ENCODE assay signal across 14 mouse cellular contexts in genomic region chr9:38954124-38954416, GRCm38 (mm10). TPM values are rescaled to one million over a fixed set of nuclear protein-coding genes. Genes with fewer than 3 reads are reported as not detected.
DNase-seq lines count a peak whose midpoint lies in the region; ATAC-seq and TF ChIP-seq lines count a peak whose summit lies in the region.
"Had no signal": no experiment of that assay in that cellular context is flagged by ENCODE, and none has a peak within 500 bp of the region (broad histone marks: within the 10 kb centered on the region; RNA-seq: fewer than 3 reads in every experiment).

No protein-coding gene starts in this region.

- WGBS in midbrain, postnatal 0 days, result 91% methylated on average over 4 of the region's 4 CpGs
- 87% methylated on average over 4 of the region's 4 CpGs for WGBS in midbrain, embryonic 10.5 days

- peak; percentile 26; the same call in 1 of the 2 replicates for TF ChIP-seq CTCF in midbrain, postnatal 0 days (IDR thresholded peaks at IDR 0.05)

- intact Hi-C loops in heart, postnatal 36 days (cut with DNase I), result no loop called here

- no peak overlapping the region for H3K27ac ChIP-seq in midbrain, postnatal 0 days (ENCODE audit: low read depth, low read length)
- H3K27ac ChIP-seq in midbrain, embryonic 10.5 days (replicated peaks), result no peak overlapping the region
- H3K27ac ChIP-seq: embryonic facial prominence, embryonic 13.5 days had no signal

- H3K27me3 ChIP-seq in midbrain, postnatal 0 days (ENCODE audit: insufficient read depth, low read length), result no peaks in the 10 kb centered on the region
- H3K27me3 ChIP-seq in midbrain, embryonic 10.5 days (ENCODE audit: low read depth, poor library complexity, severe bottlenecking), result no peaks in the 10 kb centered on the region
- H3K27me3 ChIP-seq: embryonic facial prominence, embryonic 13.5 days had no signal

- no peak for ATAC-seq in midbrain, postnatal 0 days (ENCODE audit: low FRiP score)

- H3K9me3 ChIP-seq in midbrain, postnatal 0 days (ENCODE audit: low read length), result no peaks in the 10 kb centered on the region
- 0 out of 2 replicates have a peak, but pooled peaks cover 2% of the 10 kb centered on the region for H3K9me3 ChIP-seq in midbrain, embryonic 10.5 days (replicated peaks)
- H3K9me3 ChIP-seq: embryonic facial prominence, embryonic 13.5 days had no signal

- no peaks in the 10 kb centered on the region for H3K4me1 ChIP-seq in midbrain, postnatal 0 days (ENCODE audit: insufficient read depth, low read length)
- H3K4me1 ChIP-seq in midbrain, embryonic 10.5 days, result no peaks in the 10 kb centered on the region
- H3K4me1 ChIP-seq: embryonic facial prominence, embryonic 13.5 days had no signal

- H3K36me3 ChIP-seq in midbrain, postnatal 0 days (ENCODE audit: insufficient read depth, low read length), result no peaks in the 10 kb centered on the region
- H3K36me3 ChIP-seq in midbrain, embryonic 10.5 days, result no peaks in the 10 kb centered on the region
- H3K36me3 ChIP-seq: embryonic facial prominence, embryonic 13.5 days had no signal

- H3K4me3 ChIP-seq in midbrain, postnatal 0 days (ENCODE audit: low read depth, low read length), result no peak overlapping the region
- H3K4me3 ChIP-seq in midbrain, embryonic 10.5 days, result no peak overlapping the region
- H3K4me3 ChIP-seq: embryonic facial prominence, embryonic 13.5 days had no signal

- H3K4me2 ChIP-seq in midbrain, postnatal 0 days (ENCODE audit: low read depth, low read length, poor library complexity, severe bottlenecking), result no peak overlapping the region
- H3K4me2 ChIP-seq: embryonic facial prominence, embryonic 13.5 days had no signal

- DNase-seq in heart, adult 9 months (ENCODE audit: low spot score in 2 of 2), result peak; percentile 4 to 21
- DNase-seq in heart, postnatal 36 days, result no peak
- DNase-seq in midbrain, postnatal 0 days (ENCODE audit: low spot score), result peak; percentile 24
- no peak for DNase-seq in midbrain, embryonic 10.5 days (ENCODE audit: low spot score)
- peak; percentile 51 for DNase-seq in embryo, embryonic 10.5 days (ENCODE audit: low spot score)
- DNase-seq in urinary bladder, postnatal 36 days (ENCODE audit: low spot score in 2 of 2), result no peak
- no peak for DNase-seq in cerebellum, postnatal 10 days
- DNase-seq: lung, postnatal 4 days; right cerebral cortex, postnatal 4 days had no signal

- H3K9ac ChIP-seq in midbrain, postnatal 0 days (replicated peaks; ENCODE audit: low read length, poor library complexity, severe bottlenecking), result no peak overlapping the region
- H3K9ac ChIP-seq: embryonic facial prominence, embryonic 13.5 days had no signal

RNA-seq across cellular contexts. Expression of gene Olfr933, which starts 18.0 kb away (rescaled TPM):
- not detected for total RNA-seq in heart, postnatal 36 days (2021)
- total RNA-seq in midbrain, postnatal 0 days (2014; rRNA removed), result not detected in 2 replicates
- polyA plus RNA-seq in midbrain, postnatal 0 days (2015; fragmentation: Nextera tagmentation; extraction: Ambion mirVana), result not detected in 2 replicates
- not detected in 2 replicates for polyA plus RNA-seq in midbrain, embryonic 10.5 days (2016; fragmentation: Nextera tagmentation; extraction: Ambion mirVana)
- total RNA-seq: hematopoietic stem cell, adult 5-6 weeks; liver, adult 2 months had no signal
- polyA plus RNA-seq: embryonic facial prominence, embryonic 13.5 days; large intestine, adult 2 months; liver, adult 2 months; neural tube, embryonic 11.5 days had no signal

RNA-seq across cellular contexts. Expression of gene Olfr930, which starts 24.5 kb away (rescaled TPM):
- not detected for total RNA-seq in heart, postnatal 36 days (2021)
- not detected in 2 replicates for total RNA-seq in midbrain, postnatal 0 days (2014; rRNA removed)
- not detected in 2 replicates for polyA plus RNA-seq in midbrain, postnatal 0 days (2015; fragmentation: Nextera tagmentation; extraction: Ambion mirVana)
- polyA plus RNA-seq in midbrain, embryonic 10.5 days (2016; fragmentation: Nextera tagmentation; extraction: Ambion mirVana), result not detected in 2 replicates
- total RNA-seq: hematopoietic stem cell, adult 5-6 weeks; liver, adult 2 months had no signal
- polyA plus RNA-seq: embryonic facial prominence, embryonic 13.5 days; large intestine, adult 2 months; liver, adult 2 months; neural tube, embryonic 11.5 days had no signal

RNA-seq across cellular contexts. Expression of gene Olfr934, which starts 34.0 kb away (rescaled TPM):
- not detected for total RNA-seq in heart, postnatal 36 days (2021)
- not detected in 2 replicates for total RNA-seq in midbrain, postnatal 0 days (2014; rRNA removed)
- not detected in 2 replicates for polyA plus RNA-seq in midbrain, postnatal 0 days (2015; fragmentation: Nextera tagmentation; extraction: Ambion mirVana)
- not detected in 2 replicates for polyA plus RNA-seq in midbrain, embryonic 10.5 days (2016; fragmentation: Nextera tagmentation; extraction: Ambion mirVana)
- total RNA-seq: hematopoietic stem cell, adult 5-6 weeks; liver, adult 2 months had no signal
- polyA plus RNA-seq: embryonic facial prominence, embryonic 13.5 days; large intestine, adult 2 months; liver, adult 2 months; neural tube, embryonic 11.5 days had no signal

RNA-seq across cellular contexts. Expression of gene Olfr935, which starts 45.4 kb away (rescaled TPM):
- not detected for total RNA-seq in heart, postnatal 36 days (2021)
- not detected in 2 replicates for total RNA-seq in midbrain, postnatal 0 days (2014; rRNA removed)
- polyA plus RNA-seq in midbrain, postnatal 0 days (2015; fragmentation: Nextera tagmentation; extraction: Ambion mirVana), result not detected in 2 replicates
- not detected in 2 replicates for polyA plus RNA-seq in midbrain, embryonic 10.5 days (2016; fragmentation: Nextera tagmentation; extraction: Ambion mirVana)
- total RNA-seq: hematopoietic stem cell, adult 5-6 weeks; liver, adult 2 months had no signal
- polyA plus RNA-seq: embryonic facial prominence, embryonic 13.5 days; large intestine, adult 2 months; liver, adult 2 months; neural tube, embryonic 11.5 days had no signal

Comparison
In these comparisons a context has a peak if more than half of its experiments do, and no peak if none do; other contexts are left out.
1. DNase-seq: peak in heart, adult 9 months (2 of 2), midbrain, postnatal 0 days (single experiment) and embryo, embryonic 10.5 days (single experiment); none in heart, postnatal 36 days (0 of 2), midbrain, embryonic 10.5 days (single experiment), urinary bladder, postnatal 36 days (0 of 2) and cerebellum, postnatal 10 days (0 of 2).